Mouse (Mus musculus): Measurements from ENCODE around the gene Gm49450. TPM values are rescaled to one million over a fixed set of nuclear protein-coding genes. Genes with fewer than 3 reads are reported as not detected.

Gm49450 gene
- total RNA-seq, 2 experiments from 2014 or later: not detected

DNA sequence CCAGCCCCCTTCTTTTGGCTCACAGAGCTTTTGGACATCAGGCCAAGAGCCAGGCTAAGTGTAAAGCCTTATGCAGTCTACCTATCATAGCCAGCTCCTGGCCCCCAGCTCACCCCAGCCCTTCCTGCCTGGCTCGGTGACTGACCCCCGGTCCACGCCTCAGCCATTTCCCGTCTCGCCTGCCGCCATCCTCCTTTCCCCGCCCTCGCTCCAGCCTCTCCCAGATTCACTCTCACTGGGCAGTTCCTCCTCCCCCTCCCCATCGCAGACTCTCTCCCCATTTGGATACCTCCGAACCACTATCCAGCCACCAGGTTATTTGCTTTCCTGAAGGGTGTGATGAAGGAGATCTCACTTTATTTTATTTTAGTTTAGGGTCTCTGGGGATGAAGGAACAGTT, 55.9 kb downstream of the Gm49450 start:
- ATAC-seq (replicated peaks; ENCODE audit: low FRiP score, poor library complexity, severe bottlenecking): no peak

DNA sequence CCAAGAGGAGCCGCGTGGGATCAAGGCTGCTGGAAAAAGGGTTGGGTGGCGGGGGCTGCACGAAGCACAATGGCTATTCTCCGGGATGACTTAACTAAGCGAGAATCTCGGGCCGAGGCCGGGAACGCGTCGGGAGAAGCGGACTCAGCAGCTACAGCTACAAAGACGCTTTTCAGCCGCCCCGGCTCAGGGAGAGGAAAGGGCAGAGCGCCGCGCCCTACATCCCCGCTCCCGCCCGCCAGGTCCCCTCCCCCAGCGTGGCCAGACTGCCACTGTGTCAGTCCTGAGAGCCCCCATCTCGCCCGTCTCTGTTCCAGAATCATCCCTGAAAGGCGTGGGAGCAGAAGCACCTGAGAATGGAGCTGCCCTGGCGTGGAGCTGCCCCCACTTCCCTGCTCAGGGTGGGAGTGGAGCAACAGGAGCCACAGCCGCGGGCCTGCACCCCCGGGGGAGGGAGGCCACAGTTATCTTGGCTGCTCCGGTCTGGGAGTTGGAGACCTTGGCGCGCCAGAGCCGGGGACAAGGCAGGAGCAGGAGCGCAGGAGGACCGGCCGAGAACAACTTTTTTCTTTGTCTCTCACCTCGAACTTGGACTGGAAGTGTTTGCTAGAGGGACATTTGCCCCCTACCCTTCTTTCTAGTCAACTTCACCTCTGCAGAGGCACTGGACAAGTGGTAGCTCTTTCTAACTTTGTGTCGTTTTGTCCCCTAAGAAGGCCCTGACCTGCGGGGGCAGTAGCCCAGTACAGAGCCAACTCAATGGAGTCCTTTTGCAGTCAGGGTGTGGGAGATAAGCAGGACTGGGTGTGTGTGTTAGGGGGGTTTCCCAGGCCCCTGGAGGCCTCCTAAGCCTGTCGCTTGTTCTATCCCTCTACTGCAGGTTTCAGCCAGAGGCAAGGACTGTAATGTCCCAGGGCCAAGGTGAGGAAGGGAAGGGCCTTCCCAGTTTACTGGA, 57.4 kb downstream of the Gm49450 start:
- no peak for ATAC-seq (replicated peaks; ENCODE audit: low FRiP score, poor library complexity, severe bottlenecking)

DNA sequence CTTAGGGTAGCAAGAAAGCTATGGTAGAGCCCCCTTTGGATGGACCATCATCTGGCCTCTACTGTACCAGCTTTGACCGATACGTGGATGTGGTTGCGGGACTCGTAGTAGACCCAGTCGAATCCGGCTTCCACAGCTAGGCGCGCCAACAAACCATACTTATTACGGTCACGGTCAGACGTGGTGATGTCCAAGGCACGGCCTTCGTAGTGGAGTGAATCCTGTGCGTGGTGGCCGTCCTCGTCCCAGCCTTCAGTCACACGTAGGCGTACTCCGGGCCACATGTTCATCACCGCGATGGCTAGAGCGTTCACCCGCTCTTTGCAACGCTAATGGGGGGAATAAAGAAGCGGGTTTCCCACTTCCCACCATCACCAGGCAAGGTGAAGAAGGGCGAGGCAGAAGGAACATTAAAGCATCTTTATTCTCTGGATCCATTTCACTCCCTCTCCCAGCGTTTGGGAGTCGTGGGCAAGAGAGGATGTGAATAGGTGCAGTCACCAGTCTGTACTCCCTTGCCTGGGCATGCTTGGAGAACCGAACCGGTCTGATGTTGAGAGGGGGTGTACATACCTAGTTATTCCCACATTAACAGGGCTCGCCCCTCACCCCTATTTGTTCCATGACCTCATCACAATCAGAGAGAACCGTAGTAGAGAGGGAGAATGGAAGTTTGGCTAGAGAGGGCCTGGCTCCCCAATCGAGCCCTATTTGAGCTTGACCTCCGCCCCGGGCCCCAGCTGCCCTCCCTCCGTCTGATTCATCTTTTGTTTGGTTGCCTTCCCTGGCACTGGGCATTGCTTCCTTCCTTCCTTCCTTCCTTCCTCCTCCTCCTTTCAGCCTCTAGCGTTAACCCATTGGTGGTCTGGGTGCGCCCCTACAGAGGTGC, 58.4 kb downstream of the Gm49450 start:
- no peak for ATAC-seq (replicated peaks; ENCODE audit: low FRiP score, poor library complexity, severe bottlenecking)

DNA sequence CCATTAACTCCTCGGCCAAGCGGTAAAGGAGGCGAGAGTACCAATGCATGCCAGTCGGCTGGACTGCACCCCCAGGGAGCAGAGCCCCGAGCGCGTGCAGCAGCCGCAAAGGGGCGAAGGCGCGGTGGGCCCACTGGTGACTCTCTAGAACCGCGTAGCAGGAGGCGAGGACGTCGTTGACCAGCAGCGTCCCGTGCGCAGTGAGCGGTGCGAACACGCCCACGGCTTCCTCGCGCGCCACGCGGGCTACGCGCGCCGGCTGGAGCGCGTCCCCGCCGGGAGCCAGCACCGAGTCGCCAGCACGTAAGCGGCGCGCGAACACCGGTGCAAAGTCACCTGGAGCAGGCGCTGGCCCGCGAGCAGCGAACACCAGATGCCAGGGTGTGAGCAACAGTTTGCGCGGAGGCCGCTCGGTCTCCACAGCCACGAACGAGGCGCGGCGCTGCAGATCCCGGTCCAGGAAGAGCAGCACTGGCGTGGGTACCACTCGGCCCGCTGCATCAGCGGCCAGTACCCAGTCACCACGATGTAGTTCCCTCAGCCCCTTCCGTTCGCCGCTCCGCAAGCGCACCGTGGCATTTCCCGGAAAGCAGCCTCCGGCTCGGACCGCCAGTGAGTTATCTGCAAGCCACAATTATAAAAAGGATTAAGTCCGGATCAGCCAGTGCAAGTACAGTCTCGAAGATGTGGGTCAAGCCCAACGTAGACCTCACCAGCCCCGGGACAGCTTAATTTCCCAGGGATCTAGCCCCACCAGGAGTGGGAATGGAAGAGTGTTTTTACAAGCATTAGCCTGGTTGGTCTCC, 59.2 kb downstream of the Gm49450 start, which contains the start of gene Rhebl1:
Rhebl1 (minus strand) TSS at position 601 of the 806 bp plus-strand sequence.
- no peak for ATAC-seq (replicated peaks; ENCODE audit: low FRiP score, poor library complexity, severe bottlenecking)

DNA sequence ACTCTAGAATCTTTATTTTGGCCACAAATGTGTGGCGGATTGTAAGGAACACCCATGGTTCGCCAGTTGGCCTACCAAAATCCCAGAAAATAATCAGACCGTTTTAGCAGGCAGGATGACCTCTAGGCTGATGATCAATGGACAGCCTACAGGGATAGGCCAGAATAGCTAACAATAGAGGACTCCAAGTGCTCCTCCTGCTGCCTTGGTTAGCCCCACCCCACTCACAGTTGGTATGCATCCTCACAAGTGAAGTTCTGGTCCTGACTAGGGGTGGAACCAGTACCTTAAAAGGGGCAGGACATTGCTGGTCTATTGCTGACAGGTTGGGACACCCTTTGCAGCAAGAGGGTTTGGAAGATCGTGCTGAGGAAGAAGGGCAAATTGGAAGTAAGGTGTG, 60.3 kb downstream of the Gm49450 start:
- no peak for ATAC-seq (replicated peaks; ENCODE audit: low FRiP score, poor library complexity, severe bottlenecking)

DNA sequence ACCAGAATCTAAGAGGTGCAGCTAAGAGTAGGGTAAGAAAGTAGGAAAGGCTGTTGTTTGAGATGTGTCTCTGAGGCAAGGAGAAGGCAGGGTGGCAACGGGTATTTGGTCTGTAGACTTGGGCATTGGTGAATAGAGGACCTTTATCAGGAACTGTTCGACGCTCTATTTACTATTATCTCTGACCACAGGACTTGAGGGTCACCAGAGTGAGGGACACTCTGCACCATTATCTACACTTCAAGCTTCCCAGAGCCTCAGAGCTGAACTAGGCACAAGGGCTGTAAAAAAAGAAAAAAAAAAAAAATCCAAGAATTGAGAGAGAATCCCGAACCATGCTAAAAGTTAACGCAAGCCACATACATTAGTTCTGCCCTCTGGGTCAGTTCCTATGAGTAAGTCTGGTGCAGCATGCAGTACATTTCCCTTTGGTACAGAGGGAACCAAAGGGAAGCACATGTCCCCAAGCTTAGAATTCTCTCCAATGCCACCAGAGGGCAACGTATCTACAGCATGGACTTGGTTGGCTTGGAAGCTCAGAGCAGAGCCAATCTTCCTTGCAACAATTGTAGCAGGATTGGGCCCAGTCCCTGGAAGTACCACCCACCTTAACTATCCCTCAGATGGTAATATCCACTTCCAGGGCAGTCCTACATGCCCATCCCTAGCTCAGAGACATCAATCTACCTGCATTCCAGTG, 61.3 kb downstream of the Gm49450 start:
- ATAC-seq (replicated peaks; ENCODE audit: low FRiP score, poor library complexity, severe bottlenecking): peak; percentile 58

DNA sequence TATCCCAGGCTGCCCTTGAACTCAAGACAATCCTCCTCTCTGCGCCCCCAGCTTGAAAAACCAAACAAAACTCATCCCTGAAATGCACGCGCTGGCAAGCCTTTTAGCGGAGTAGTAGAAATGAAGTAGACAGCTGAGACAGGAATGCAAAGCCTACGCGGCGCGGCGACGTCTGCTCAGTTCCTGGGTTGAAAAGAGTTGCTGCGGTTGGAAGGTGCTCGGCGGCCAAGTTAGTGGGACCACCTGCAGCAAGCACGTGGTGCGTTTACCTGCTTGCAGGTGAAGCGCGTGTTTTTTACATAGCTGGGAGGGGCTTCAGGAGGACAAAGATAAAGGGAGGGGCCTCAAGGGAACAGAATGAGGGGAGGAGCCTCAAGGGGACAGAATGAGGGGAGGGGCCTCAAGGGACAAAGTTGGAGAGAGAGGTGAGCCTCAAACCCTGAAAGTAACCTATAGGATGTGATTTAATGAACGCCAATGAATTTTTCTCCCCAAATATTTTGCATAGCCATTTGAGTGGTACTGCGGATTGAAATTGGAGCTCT, 62.1 kb downstream of the Gm49450 start:
- ATAC-seq (replicated peaks; ENCODE audit: low FRiP score, poor library complexity, severe bottlenecking): no peak

DNA sequence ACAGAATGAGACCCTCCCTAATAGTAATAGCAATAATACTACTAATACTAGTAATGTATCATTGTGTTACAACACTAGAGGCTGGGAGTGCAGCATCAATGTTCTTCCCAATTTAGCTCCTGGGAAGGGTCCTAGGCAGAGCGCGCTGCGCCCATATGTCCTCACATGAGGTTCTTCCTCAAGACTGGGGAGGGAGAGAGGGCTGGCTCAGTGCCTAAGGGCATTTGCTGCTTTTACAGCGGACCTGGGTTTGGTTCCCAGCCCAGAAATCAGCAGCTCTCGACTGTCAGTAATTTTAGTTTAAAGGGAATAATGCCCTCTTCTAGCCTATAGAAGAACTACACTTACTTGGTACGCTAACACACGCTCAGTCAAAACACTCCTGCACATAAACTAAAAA, 65.8 kb downstream of the Gm49450 start:
- ATAC-seq (replicated peaks; ENCODE audit: low FRiP score, poor library complexity, severe bottlenecking): no peak

DNA sequence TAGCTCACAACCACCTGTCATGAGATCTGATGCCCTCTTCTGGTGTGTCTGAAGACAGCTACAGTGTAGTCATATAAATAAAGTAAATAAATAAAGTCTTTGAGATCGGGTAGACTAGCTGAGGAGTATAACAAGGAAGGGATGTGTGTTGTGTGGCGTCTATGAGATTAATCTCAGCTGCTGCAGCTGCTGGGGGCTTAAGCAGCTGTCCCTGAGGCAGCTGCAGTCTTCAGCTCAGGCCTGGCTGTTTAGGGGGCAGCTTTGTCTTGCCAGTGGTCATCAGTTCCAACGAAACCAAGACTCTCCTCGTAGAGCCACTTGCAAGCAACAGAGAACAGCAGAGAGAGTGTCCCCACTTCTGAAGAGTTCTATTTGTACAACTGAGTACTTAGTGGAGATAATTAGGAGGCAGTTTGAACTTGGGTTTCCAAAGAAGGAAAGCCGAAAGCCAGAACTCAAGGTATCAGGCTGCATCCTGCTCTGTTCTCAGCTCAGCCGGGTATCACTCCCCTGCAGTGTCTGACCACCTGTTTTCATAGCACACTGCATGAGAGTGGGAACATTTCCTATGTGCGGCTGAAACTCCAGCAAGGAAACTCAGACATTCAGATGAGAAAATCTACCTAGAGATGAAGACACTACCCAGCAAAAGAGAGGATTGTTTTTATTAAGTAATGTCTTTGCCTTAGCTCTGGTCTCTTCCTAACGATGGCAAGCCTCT, 66.5 kb downstream of the Gm49450 start:
- no peak for ATAC-seq (replicated peaks; ENCODE audit: low FRiP score, poor library complexity, severe bottlenecking)

DNA sequence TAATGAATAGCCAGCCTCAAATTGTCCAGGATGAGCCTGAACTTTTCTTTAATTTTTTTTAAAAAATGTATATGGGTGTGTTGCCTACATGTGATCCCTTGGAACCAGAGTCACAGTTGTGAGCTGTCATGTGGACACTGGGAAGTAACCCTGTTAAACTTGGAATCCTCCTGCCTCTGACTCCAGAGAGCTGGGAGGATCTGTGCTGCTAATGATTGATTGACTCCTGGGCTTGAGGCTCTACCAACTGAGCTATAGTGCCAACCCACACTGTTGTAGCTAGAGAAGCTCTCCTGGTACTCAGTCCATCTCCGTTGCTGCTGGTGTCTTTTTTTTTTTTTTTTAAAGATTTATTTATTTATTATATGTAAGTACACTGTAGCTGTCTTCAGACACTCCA, 69.2 kb downstream of the Gm49450 start:
- no peak for ATAC-seq (replicated peaks; ENCODE audit: low FRiP score, poor library complexity, severe bottlenecking)

DNA sequence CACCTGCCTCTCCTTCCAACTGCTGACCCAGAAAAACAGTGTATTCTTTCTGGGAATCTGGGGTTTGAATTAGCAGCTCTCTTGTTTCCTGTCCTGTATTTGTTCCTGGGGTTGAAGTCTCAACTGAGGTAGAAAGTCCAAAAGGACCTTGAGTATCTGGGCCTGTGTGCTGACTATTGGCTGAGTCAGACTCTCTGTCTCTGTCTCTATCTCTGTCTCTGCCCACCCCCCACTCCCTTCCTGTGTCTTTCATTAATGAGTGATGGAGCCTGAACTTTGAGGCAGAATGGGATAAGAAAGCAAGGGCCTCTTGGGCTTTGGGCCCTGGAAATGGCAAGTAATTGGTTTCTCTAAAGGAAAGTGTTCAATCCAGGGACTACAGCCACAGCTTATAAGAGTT, 69.7 kb downstream of the Gm49450 start:
- no peak for ATAC-seq (replicated peaks; ENCODE audit: low FRiP score, poor library complexity, severe bottlenecking)

Other genes with a start within 250 kb of the Gm49450 start
- gene Ccdc65, start 245.3 kb downstream of the Gm49450 start, total RNA-seq (2015; ENCODE audit: low replicate concordance): not detected in 2 replicates
- gene Ccdc65, start 245.3 kb downstream of the Gm49450 start, total RNA-seq (2017; ENCODE audit: low replicate concordance): not detected in 2 replicates
- gene Fkbp11, start 225.4 kb downstream of the Gm49450 start, total RNA-seq (2015; ENCODE audit: low replicate concordance): 2.5 TPM in 1 of 2 replicates, not detected in the other
- 1.4 TPM in 1 of 2 replicates, not detected in the other for gene Fkbp11, start 225.4 kb downstream of the Gm49450 start, total RNA-seq (2017; ENCODE audit: low replicate concordance)
- 5.4 and 7.6 TPM in 2 replicates for gene Arf3, start 190.3 kb downstream of the Gm49450 start, total RNA-seq (2015; ENCODE audit: low replicate concordance)
- 4.6 and 4.8 TPM in 2 replicates for gene Arf3, start 190.3 kb downstream of the Gm49450 start, total RNA-seq (2017; ENCODE audit: low replicate concordance)
- gene Wnt10b, start 175.4 kb downstream of the Gm49450 start, total RNA-seq (2015; ENCODE audit: low replicate concordance): 0.36 TPM in 1 of 2 replicates, not detected in the other
- not detected in 2 replicates for gene Wnt10b, start 175.4 kb downstream of the Gm49450 start, total RNA-seq (2017; ENCODE audit: low replicate concordance)
- not detected in 2 replicates for gene Wnt1, start 163.7 kb downstream of the Gm49450 start, total RNA-seq (2015; ENCODE audit: low replicate concordance)
- not detected in 2 replicates for gene Wnt1, start 163.7 kb downstream of the Gm49450 start, total RNA-seq (2017; ENCODE audit: low replicate concordance)
- not detected in 2 replicates for gene Ddn, start 144.1 kb downstream of the Gm49450 start, total RNA-seq (2015; ENCODE audit: low replicate concordance)
- not detected in 2 replicates for gene Ddn, start 144.1 kb downstream of the Gm49450 start, total RNA-seq (2017; ENCODE audit: low replicate concordance)
- 58.0 and 61.2 TPM in 2 replicates for gene Prkag1, start 122.0 kb downstream of the Gm49450 start, total RNA-seq (2015; ENCODE audit: low replicate concordance)
- 73.0 and 87.4 TPM in 2 replicates for gene Prkag1, start 122.0 kb downstream of the Gm49450 start, total RNA-seq (2017; ENCODE audit: low replicate concordance)
- 29.2 and 52.4 TPM in 2 replicates for gene Kmt2d, start 82.3 kb downstream of the Gm49450 start, total RNA-seq (2015; ENCODE audit: low replicate concordance)
- 69.3 and 96.1 TPM in 2 replicates for gene Kmt2d, start 82.3 kb downstream of the Gm49450 start, total RNA-seq (2017; ENCODE audit: low replicate concordance)
- 2.2 and 5.9 TPM in 2 replicates for gene Rhebl1, start 59.0 kb downstream of the Gm49450 start, total RNA-seq (2015; ENCODE audit: low replicate concordance)
- gene Rhebl1, start 59.0 kb downstream of the Gm49450 start, total RNA-seq (2017; ENCODE audit: low replicate concordance): not detected in 2 replicates
- not detected in 2 replicates for gene Dhh, start 55.0 kb downstream of the Gm49450 start, total RNA-seq (2015; ENCODE audit: low replicate concordance)
- gene Dhh, start 55.0 kb downstream of the Gm49450 start, total RNA-seq (2017; ENCODE audit: low replicate concordance): not detected in 2 replicates
- gene Lmbr1l, start 35.3 kb downstream of the Gm49450 start, total RNA-seq (2015; ENCODE audit: low replicate concordance): 7.9 and 15.1 TPM in 2 replicates
- 9.0 and 12.1 TPM in 2 replicates for gene Lmbr1l, start 35.3 kb downstream of the Gm49450 start, total RNA-seq (2017; ENCODE audit: low replicate concordance)
- gene Tuba1b, start 19.0 kb downstream of the Gm49450 start, total RNA-seq (2015; ENCODE audit: low replicate concordance): 2,503 and 2,754 TPM in 2 replicates
- gene Tuba1b, start 19.0 kb downstream of the Gm49450 start, total RNA-seq (2017; ENCODE audit: low replicate concordance): 632 and 670 TPM in 2 replicates
- gene Tuba1a, start 152 bp upstream of the Gm49450 start, total RNA-seq (2015; ENCODE audit: low replicate concordance): 6.5 and 38.1 TPM in 2 replicates
- 5.9 and 9.6 TPM in 2 replicates for gene Tuba1a, start 152 bp upstream of the Gm49450 start, total RNA-seq (2017; ENCODE audit: low replicate concordance)
- gene Tuba1c, start 76.3 kb upstream of the Gm49450 start, total RNA-seq (2015; ENCODE audit: low replicate concordance): 637 and 660 TPM in 2 replicates
- 271 and 335 TPM in 2 replicates for gene Tuba1c, start 76.3 kb upstream of the Gm49450 start, total RNA-seq (2017; ENCODE audit: low replicate concordance)
- not detected in 2 replicates for gene Prph, start 101.6 kb upstream of the Gm49450 start, total RNA-seq (2015; ENCODE audit: low replicate concordance)
- gene Prph, start 101.6 kb upstream of the Gm49450 start, total RNA-seq (2017; ENCODE audit: low replicate concordance): not detected in 2 replicates
- 152 and 157 TPM in 2 replicates for gene Troap, start 121.0 kb upstream of the Gm49450 start, total RNA-seq (2015; ENCODE audit: low replicate concordance)
- 126 and 180 TPM in 2 replicates for gene Troap, start 121.0 kb upstream of the Gm49450 start, total RNA-seq (2017; ENCODE audit: low replicate concordance)
- gene C1ql4, start 134.3 kb upstream of the Gm49450 start, total RNA-seq (2015; ENCODE audit: low replicate concordance): not detected in 2 replicates
- gene C1ql4, start 134.3 kb upstream of the Gm49450 start, total RNA-seq (2017; ENCODE audit: low replicate concordance): not detected in 2 replicates
- not detected in 2 replicates for gene Dnajc22, start 139.6 kb upstream of the Gm49450 start, total RNA-seq (2015; ENCODE audit: low replicate concordance)
- not detected in 2 replicates for gene Dnajc22, start 139.6 kb upstream of the Gm49450 start, total RNA-seq (2017; ENCODE audit: low replicate concordance)
- gene Spats2, start 172.4 kb upstream of the Gm49450 start, total RNA-seq (2015; ENCODE audit: low replicate concordance): not detected in 2 replicates
- gene Spats2, start 172.4 kb upstream of the Gm49450 start, total RNA-seq (2017; ENCODE audit: low replicate concordance): 0.51 TPM in 1 of 2 replicates, not detected in the other